Mouse (Mus musculus) left cerebral cortex, adult 18-20 months (tissue): ENCODE measurements around the gene Tmem158. TPM values are rescaled to one million over a fixed set of nuclear protein-coding genes. Genes with fewer than 3 reads are reported as not detected.

ENCODE experiments used
- total RNA-seq, 2 experiments: library from RNA; stranded (reverse); gene quantifications; 2 replicates each; pipeline ENCODE4 v1.2.3; 2021

Gene Tmem158
- total RNA-seq, 2 experiments from 2014 or later: 54.7 to 65.3 TPM

Other genes with a start within 250 kb of the Tmem158 start
- gene Tmem42, start 239.4 kb downstream of the Tmem158 start, total RNA-seq: 10 to 100 TPM; 21.0 to 21.5 TPM
- 1 to 10 TPM; 1.1 to 2.0 TPM for gene Tgm4, start 226.0 kb downstream of the Tmem158 start, total RNA-seq
- gene Zdhhc3, start 147.6 kb downstream of the Tmem158 start, total RNA-seq: 10 to 100 TPM; 65.5 to 66.3 TPM
- gene Exosc7, start 147.5 kb downstream of the Tmem158 start, total RNA-seq: 10 to 100 TPM; 43.7 to 47.0 TPM
- gene Clec3b, start 109.8 kb downstream of the Tmem158 start, total RNA-seq: 1 to 10 TPM; 2.7 to 3.4 TPM
- gene Cdcp1, start 44.7 kb downstream of the Tmem158 start, total RNA-seq: under 1 TPM; 0.30 to 0.35 TPM
- gene Lars2, start 106.2 kb upstream of the Tmem158 start, total RNA-seq: 10 to 100 TPM; 33.7 to 36.0 TPM
- gene Limd1, start 217.9 kb upstream of the Tmem158 start, total RNA-seq: 1 to 10 TPM; 5.9 to 6.4 TPM